Mouse (Mus musculus) hindbrain, embryonic 12.5 days (tissue): ENCODE measurements around the gene Wnt1. TPM values are rescaled to one million over a fixed set of nuclear protein-coding genes. Genes with fewer than 3 reads are reported as not detected.

Experiments
- ATAC-seq: fragments of 200-750 bp; cut with Nextera tagmentation; 2 replicates; pipeline ENCODE4 v1.8.0; 2017; ENCODE audit warnings: moderate TSS enrichment; ENCODE audit not compliant: low FRiP score
- H3K27ac ChIP-seq: fragments of 300-500 bp; sonication (generic); 2 replicates; pipeline ENCODE4 v1.5.1; 2016; ENCODE audit warnings: mild to moderate bottlenecking
- H3K27me3 ChIP-seq: fragments of 300-500 bp; sonication (generic); 2 replicates; pipeline ENCODE4 v1.6.1; 2016; ENCODE audit warnings: mild to moderate bottlenecking
- H3K36me3 ChIP-seq: fragments of 300-500 bp; sonication (generic); 2 replicates; pipeline ENCODE4 v1.6.1; 2016; ENCODE audit warnings: mild to moderate bottlenecking
- H3K4me1 ChIP-seq: fragments of 300-500 bp; sonication (generic); 2 replicates; pipeline ENCODE4 v1.6.1; 2016
- H3K4me2 ChIP-seq: fragments of 300-500 bp; sonication (generic); replicated peaks from 2 replicates; pipeline ENCODE4 v1.6.1; 2016; ENCODE audit warnings: mild to moderate bottlenecking
- H3K4me3 ChIP-seq: fragments of 300-500 bp; sonication (generic); 2 replicates; pipeline ENCODE4 v1.5.1; 2016; ENCODE audit warnings: mild to moderate bottlenecking
- H3K9ac ChIP-seq: fragments of 300-500 bp; sonication (generic); 2 replicates; pipeline ENCODE4 v1.6.1; 2016; ENCODE audit warnings: mild to moderate bottlenecking, moderate library complexity
- H3K9me3 ChIP-seq: fragments of 300-500 bp; sonication (generic); replicated peaks from 2 replicates; pipeline ENCODE4 v1.6.1; 2016; ENCODE audit warnings: mild to moderate bottlenecking
- WGBS: fragments of 180-500 bp; shearing (Covaris S2); methylation state at CpG from one replicate; pipeline ENCODE4 v1.1.7; 2016; 5-methylcytosine and 5-hydroxymethylcytosine counted together
- polyA plus RNA-seq: library from polyadenylated mRNA; unstranded; fragments of >200 nt; fragmentation: Nextera tagmentation; extraction: Ambion mirVana; gene quantifications from 2 replicates; pipeline ENCODE4 v1.2.1, GENCODE M21; 2016

The Wnt1 gene
- polyA plus RNA-seq, 1 experiment from 2014 or later = 8.6 TPM

DNA sequence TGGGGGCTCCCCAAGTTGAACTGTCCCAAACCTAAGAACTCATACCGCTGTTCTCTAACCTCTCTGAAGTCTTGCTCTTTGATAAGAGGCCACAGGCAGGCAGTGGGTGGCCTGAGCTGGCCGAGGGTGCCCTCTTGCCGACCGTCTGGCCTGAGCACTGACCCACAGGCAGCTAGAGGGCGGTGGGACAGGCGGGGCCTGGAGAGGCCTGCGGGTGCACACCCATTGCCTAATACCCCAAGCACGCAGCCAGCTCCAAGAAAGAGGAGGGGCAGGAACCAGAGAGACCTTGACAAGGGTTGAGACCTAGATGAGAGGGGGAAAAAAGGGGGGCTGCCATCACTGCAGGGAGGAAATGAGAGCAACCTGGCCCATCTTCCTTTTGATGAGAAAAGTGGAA is 9.6 kb upstream of the Wnt1 start:
- H3K27ac ChIP-seq = no peak overlapping the region
- under 1% methylated on average over 8 of the region's 8 CpGs for WGBS
- no peak for ATAC-seq
- H3K9ac ChIP-seq = no peak overlapping the region
- no peaks in the 10 kb centered on the region for H3K9me3 ChIP-seq
- no peak overlapping the region for H3K4me3 ChIP-seq
- H3K4me2 ChIP-seq = no peak overlapping the region
- H3K4me1 ChIP-seq = peaks cover 38% of the 10 kb centered on the region
- peaks cover 93% of the 10 kb centered on the region for H3K27me3 ChIP-seq
- no peaks in the 10 kb centered on the region for H3K36me3 ChIP-seq

DNA sequence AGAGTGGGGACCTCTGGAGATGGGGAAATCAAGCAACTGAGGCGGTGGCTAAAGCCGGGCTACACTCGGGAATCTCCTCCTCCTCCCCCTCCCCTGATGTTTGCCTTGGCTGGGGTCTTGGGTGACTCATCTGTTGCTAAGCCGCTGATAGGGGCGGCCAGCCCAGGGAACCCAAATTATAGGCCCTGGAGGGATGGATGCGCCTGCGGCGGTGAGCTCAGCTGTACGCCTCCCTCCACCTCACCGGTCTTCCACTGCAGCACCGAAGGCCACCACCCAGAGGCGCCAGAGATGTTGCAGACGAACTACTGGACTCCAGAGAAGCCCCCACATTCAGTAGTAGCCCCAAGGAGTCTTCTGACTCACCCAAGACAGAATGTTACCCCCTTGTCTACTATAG is 9.1 kb upstream of the Wnt1 start:
- H3K9me3 ChIP-seq = no peaks in the 10 kb centered on the region
- no peak overlapping the region for H3K9ac ChIP-seq
- ATAC-seq = no peak
- H3K4me2 ChIP-seq = no peak overlapping the region
- no peaks in the 10 kb centered on the region for H3K36me3 ChIP-seq
- peaks cover 36% of the 10 kb centered on the region for H3K4me1 ChIP-seq
- H3K27ac ChIP-seq = no peak overlapping the region
- H3K27me3 ChIP-seq = peaks cover 93% of the 10 kb centered on the region
- WGBS = 2% methylated on average over 13 of the region's 13 CpGs
- H3K4me3 ChIP-seq = no peak overlapping the region

DNA sequence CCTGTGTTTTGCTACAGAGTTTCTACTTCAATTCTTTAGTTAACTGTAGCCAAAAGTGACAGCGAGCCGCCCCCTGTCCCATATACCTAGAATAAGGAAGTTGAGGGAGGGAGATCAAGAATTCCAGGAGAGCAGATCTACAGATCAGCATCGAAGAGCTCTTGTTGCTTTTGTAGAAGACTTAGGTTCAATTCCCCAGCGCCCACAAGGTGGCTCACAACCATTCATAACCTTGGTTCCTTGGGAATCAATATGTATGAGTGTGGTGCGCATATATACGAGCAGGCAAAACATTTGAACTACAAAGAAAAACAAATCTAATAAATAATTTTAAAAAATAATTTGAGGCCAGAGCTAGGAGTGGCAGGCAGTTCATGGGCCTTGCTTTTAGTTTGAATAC is 8.5 kb upstream of the Wnt1 start:
- Histone ChIP-seq H3K27me3 (peaks cover 92% of the 10 kb centered on the region), H3K4me3 (no peak overlapping the region), H3K9ac (no peak overlapping the region), H3K9me3 (peaks cover 3% of the 10 kb centered on the region; the same call in 1 of the 2 replicates), H3K36me3 (no peaks in the 10 kb centered on the region), H3K4me1 (peaks cover 30% of the 10 kb centered on the region), H3K4me2 (no peak overlapping the region), H3K27ac (no peak overlapping the region)
- no peak for ATAC-seq
- 24% methylated on average over 6 of the region's 6 CpGs for WGBS

DNA sequence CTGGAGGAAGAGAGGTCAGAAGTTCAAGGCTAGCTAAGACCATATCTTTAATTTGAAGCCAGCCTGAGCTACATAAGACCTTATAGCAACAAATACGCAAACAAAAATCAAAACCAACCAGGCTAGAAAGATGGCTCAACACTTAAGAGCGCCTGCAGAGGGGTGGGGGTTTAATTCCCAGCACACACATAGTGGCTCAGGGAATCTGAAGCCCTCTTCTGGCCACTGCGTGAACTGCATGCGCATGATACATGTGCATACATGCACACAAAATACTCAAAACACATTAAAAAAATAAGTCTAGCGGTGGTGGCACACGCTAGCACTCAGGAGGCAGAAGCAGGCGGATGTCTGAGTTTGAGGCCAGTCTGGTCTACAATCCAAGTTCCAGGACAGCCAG is 3.9 kb upstream of the Wnt1 start:
- Histone ChIP-seq H3K36me3 (no peaks in the 10 kb centered on the region), H3K27ac (no peak overlapping the region), H3K4me3 (no peak overlapping the region), H3K4me1 (peaks cover 10% of the 10 kb centered on the region), H3K27me3 (peaks cover 92% of the 10 kb centered on the region), H3K9ac (no peak overlapping the region), H3K4me2 (no peak overlapping the region), H3K9me3 (peaks cover 3% of the 10 kb centered on the region; the same call in 1 of the 2 replicates)
- ATAC-seq = no peak
- 37% methylated on average over 7 of the region's 7 CpGs for WGBS

DNA sequence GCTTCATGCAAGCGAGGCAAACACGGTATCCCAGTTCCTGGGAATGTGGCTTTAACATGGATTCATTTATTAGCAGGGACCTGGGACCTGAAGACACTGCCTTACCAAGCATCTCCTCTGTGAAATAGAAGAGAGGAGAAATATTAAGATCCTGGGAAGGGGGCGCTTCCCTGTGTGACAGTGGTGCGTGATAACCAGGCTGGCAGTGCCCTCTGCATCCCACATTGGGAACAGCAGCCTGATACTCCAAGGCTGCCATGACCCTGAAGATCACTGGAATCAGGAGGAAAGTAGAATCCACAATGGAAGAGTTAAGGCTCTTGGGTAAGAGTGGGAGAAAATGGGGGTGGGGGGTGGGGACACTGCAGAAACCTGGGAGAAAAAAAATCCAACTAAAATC is 1.7 kb upstream of the Wnt1 start:
- H3K4me2 ChIP-seq = no peak overlapping the region
- H3K4me3 ChIP-seq = no peak overlapping the region
- peaks cover 3% of the 10 kb centered on the region; the same call in 1 of the 2 replicates for H3K9me3 ChIP-seq
- H3K27ac ChIP-seq = no peak overlapping the region
- H3K27me3 ChIP-seq = peaks cover 92% of the 10 kb centered on the region
- peaks cover 27% of the 10 kb centered on the region for H3K4me1 ChIP-seq
- 35% methylated on average over 4 of the region's 4 CpGs for WGBS
- no peaks in the 10 kb centered on the region for H3K36me3 ChIP-seq
- H3K9ac ChIP-seq = no peak overlapping the region
- ATAC-seq = no peak

DNA sequence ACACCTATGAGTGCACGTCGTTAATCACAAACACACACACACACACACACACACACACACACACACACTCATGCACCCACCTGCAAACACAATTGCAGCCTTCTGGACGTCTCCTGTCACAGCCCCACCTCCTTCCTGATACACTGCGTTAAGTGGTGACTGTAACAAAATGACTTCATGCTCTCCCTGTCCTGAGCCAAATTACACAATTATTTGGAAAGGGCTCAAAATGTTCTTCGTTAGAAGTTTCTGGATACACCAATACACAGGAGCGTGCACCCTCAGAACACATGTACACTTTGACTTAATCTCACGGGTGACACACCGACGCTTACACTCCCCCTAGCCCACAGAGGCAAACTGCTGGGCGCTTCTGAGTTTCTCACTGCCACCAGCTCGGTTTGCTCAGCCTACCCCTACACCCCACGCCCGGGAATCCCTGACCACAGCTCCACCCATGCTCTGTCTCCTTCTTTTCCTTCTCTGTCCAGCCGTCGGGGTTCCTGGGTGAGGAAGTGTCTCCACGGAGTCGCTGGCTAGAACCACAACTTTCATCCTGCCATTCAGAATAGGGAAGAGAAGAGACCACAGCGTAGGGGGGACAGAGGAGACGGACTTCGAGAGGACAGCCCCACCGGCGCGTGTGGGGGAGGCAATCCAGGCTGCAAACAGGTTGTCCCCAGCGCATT is 541 bp upstream of the Wnt1 start:
- peaks cover 31% of the 10 kb centered on the region for H3K4me1 ChIP-seq
- H3K27ac ChIP-seq = no peak overlapping the region
- peak overlapping the region; percentile 21; the same call in 1 of the 2 replicates for H3K4me2 ChIP-seq
- H3K9ac ChIP-seq = no peak overlapping the region
- peaks cover 3% of the 10 kb centered on the region; the same call in 1 of the 2 replicates for H3K9me3 ChIP-seq
- no peak for ATAC-seq
- peak overlapping the region; percentile 11; the same call in 1 of the 2 replicates for H3K4me3 ChIP-seq
- H3K27me3 ChIP-seq = peaks cover 98% of the 10 kb centered on the region
- WGBS = 11% methylated on average over 24 of the region's 24 CpGs
- H3K36me3 ChIP-seq = no peaks in the 10 kb centered on the region

DNA sequence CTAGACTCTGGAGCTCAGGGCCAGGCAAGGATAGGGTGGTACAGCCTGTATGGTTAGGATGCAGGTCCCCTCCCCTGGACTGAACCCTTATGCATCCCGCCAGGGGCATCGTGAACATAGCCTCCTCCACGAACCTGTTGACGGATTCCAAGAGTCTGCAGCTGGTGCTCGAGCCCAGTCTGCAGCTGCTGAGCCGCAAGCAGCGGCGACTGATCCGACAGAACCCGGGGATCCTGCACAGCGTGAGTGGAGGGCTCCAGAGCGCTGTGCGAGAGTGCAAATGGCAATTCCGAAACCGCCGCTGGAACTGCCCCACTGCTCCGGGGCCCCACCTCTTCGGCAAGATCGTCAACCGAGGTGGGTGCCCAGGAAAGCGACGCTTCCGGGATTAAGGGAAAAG is 1.1 kb downstream of the Wnt1 start:
- Histone ChIP-seq H3K9me3 (peaks cover 2% of the 10 kb centered on the region; the same call in 1 of the 2 replicates), H3K4me2 (peak overlapping the region; percentile 23; the same call in 1 of the 2 replicates), H3K4me1 (peaks cover 32% of the 10 kb centered on the region), H3K4me3 (peak overlapping the region; percentile 11), H3K27me3 (peaks cover 99% of the 10 kb centered on the region), H3K36me3 (no peaks in the 10 kb centered on the region), H3K9ac (no peak overlapping the region), H3K27ac (no peak overlapping the region)
- ATAC-seq = no peak
- WGBS = 0% methylated on average over 23 of the region's 23 CpGs

DNA sequence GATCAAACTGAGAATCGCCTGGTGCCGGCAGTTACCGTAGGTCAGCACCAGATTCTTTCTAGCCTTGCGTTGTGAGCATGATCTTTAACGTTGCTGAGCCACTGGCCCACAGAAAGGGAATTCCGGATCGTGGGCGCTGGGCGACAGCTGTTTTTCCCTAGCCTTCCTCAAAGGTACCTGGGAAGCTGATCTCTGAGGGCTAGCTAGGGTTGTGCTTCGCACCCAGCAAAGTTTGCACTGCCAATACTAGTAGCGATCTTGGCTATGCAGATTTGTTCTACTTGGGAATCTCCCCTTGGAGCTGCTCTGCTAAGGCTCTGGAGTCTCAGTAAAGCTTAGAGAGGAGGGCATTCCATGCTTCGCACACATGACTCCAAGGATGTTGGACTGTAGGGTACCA is 1.6 kb downstream of the Wnt1 start:
- Histone ChIP-seq H3K9ac (no peak overlapping the region), H3K9me3 (no peaks in the 10 kb centered on the region), H3K4me2 (peak overlapping the region; percentile 23; the same call in 1 of the 2 replicates), H3K27ac (no peak overlapping the region), H3K4me1 (peaks cover 36% of the 10 kb centered on the region), H3K4me3 (peak overlapping the region; percentile 9; the same call in 1 of the 2 replicates), H3K27me3 (peaks cover 100% of the 10 kb centered on the region), H3K36me3 (no peaks in the 10 kb centered on the region)
- ATAC-seq = no peak
- under 1% methylated on average over 12 of the region's 12 CpGs for WGBS

DNA sequence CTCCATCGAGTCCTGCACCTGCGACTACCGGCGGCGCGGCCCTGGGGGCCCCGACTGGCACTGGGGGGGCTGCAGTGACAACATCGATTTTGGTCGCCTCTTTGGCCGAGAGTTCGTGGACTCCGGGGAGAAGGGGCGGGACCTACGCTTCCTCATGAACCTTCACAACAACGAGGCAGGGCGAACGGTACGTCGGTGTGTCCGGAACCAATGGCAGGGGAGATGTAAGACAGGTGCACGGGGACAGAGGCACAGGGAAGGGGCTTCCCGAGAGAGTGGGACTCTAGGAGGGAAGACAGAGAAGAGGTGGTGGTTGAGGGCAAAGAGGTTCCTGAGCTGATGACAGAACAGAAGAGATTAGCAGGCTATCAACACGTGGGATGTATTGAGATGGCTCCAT is 2.1 kb downstream of the Wnt1 start:
- no peak for ATAC-seq
- Histone ChIP-seq H3K9ac (no peak overlapping the region), H3K36me3 (no peaks in the 10 kb centered on the region), H3K27ac (no peak overlapping the region), H3K4me2 (0 out of 2 replicates have a peak overlapping the region, but pooled peaks have one; percentile 11), H3K27me3 (peaks cover 100% of the 10 kb centered on the region), H3K4me1 (peaks cover 41% of the 10 kb centered on the region), H3K4me3 (peak overlapping the region; percentile 9; the same call in 1 of the 2 replicates), H3K9me3 (no peaks in the 10 kb centered on the region)
- 2% methylated on average over 23 of the region's 23 CpGs for WGBS

DNA sequence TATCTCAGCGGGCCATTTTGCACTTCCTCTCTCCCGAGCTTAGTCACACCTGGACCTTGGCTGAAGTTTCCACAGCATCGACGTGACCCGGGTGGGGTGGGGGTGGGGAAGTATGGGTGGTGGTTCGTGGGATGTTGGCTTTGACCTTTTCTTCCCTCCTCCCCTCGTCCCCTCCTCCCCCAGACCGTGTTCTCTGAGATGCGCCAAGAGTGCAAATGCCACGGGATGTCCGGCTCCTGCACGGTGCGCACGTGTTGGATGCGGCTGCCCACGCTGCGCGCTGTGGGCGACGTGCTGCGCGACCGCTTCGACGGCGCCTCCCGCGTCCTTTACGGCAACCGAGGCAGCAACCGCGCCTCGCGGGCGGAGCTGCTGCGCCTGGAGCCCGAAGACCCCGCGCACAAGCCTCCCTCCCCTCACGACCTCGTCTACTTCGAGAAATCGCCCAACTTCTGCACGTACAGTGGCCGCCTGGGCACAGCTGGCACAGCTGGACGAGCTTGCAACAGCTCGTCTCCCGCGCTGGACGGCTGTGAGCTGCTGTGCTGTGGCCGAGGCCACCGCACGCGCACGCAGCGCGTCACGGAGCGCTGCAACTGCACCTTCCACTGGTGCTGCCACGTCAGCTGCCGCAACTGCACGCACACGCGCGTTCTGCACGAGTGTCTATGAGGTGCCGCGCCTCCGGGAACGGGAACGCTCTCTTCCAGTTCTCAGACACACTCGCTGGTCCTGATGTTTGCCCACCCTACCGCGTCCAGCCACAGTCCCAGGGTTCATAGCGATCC is 2.8 kb downstream of the Wnt1 start:
- Histone ChIP-seq H3K9me3 (no peaks in the 10 kb centered on the region), H3K4me1 (peaks cover 48% of the 10 kb centered on the region), H3K27ac (no peak overlapping the region), H3K4me2 (peak overlapping the region; percentile 44), H3K4me3 (peak overlapping the region; percentile 28), H3K36me3 (no peaks in the 10 kb centered on the region), H3K9ac (no peak overlapping the region), H3K27me3 (peaks cover 100% of the 10 kb centered on the region)
- ATAC-seq = no peak
- WGBS = 1% methylated on average over 75 of the region's 75 CpGs

DNA sequence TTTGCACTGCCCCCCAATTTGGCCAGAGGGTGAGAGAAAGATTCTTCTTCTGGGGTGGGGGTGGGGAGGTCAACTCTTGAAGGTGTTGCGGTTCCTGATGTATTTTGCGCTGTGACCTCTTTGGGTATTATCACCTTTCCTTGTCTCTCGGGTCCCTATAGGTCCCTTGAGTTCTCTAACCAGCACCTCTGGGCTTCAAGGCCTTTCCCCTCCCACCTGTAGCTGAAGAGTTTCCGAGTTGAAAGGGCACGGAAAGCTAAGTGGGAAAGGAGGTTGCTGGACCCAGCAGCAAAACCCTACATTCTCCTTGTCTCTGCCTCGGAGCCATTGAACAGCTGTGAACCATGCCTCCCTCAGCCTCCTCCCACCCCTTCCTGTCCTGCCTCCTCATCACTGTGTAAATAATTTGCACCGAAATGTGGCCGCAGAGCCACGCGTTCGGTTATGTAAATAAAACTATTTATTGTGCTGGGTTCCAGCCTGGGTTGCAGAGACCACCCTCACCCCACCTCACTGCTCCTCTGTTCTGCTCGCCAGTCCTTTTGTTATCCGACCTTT is 3.6 kb downstream of the Wnt1 start:
- peak overlapping the region; percentile 44 for H3K4me2 ChIP-seq
- 2% methylated on average over 13 of the region's 13 CpGs for WGBS
- no peak overlapping the region for H3K27ac ChIP-seq
- ATAC-seq = no peak
- H3K9me3 ChIP-seq = no peaks in the 10 kb centered on the region
- peaks cover 55% of the 10 kb centered on the region for H3K4me1 ChIP-seq
- H3K9ac ChIP-seq = no peak overlapping the region
- peak overlapping the region; percentile 28; the same call in 1 of the 2 replicates for H3K4me3 ChIP-seq
- peaks cover 100% of the 10 kb centered on the region for H3K27me3 ChIP-seq
- H3K36me3 ChIP-seq = no peaks in the 10 kb centered on the region
